ENCODE assay signal across 22 mouse cellular contexts in the genomic region with DNA sequence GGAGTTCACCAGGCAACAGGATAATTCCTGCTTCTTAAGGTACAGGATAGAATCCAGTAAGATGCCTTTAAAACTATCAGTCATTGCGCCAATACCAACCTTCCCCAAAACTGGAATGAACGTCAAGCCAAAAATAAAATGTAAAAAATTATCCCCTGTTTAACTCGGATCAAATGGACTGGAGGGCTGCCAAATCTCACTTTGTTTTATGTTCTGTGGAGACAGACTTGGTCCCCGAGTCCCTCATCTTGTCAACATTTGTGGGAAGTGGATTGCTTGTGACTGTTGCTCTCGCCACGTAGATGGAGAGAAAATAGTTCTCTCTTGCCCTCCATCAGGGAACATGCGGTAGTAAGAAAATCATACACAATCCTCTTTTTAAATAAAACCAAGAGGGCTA.
A peak's percentile ranks its signal among the peaks of the same experiment; 100 is the strongest.
DNase-seq lines count a peak whose midpoint lies in the region; ATAC-seq and TF ChIP-seq lines count a peak whose summit lies in the region.
"Had no signal": no experiment of that assay in that cellular context is flagged by ENCODE, and none has a peak within 500 bp of the region (broad histone marks: within the 10 kb centered on the region; RNA-seq: fewer than 3 reads in every experiment).

No protein-coding gene starts in this region.

- no peaks in the 10 kb centered on the region for H3K9me3 ChIP-seq in embryonic facial prominence, embryonic 14.5 days (ENCODE audit: control insufficient read depth, low read length)
- no peaks in the 10 kb centered on the region for H3K9me3 ChIP-seq in embryonic facial prominence, embryonic 10.5 days
- no peaks in the 10 kb centered on the region for H3K9me3 ChIP-seq in lung, embryonic 14.5 days (ENCODE audit: low read depth, low read length)
- H3K9me3 ChIP-seq: embryonic facial prominence, embryonic 15.5 days; hindbrain, embryonic 12.5 days; hindbrain, embryonic 15.5 days had no signal

- no peak for ATAC-seq in embryonic facial prominence, embryonic 14.5 days (ENCODE audit: low read depth)
- ATAC-seq in lung, embryonic 14.5 days (ENCODE audit: insufficient read depth), result no peak
- ATAC-seq: activated CD4-positive, CD25-positive, alpha-beta regulatory T cell, adult 4 months; forebrain, embryonic 14.5 days; forebrain, postnatal 0 days had no signal

- 41% methylated on average over 7 of the region's 7 CpGs for WGBS in embryonic facial prominence, embryonic 14.5 days
- WGBS in embryonic facial prominence, embryonic 10.5 days, result 91% methylated on average over 7 of the region's 7 CpGs
- 49% methylated on average over 7 of the region's 7 CpGs for WGBS in lung, embryonic 14.5 days
- 61% methylated on average over 7 of the region's 7 CpGs for WGBS in lung, adult 2 months

- no peaks in the 10 kb centered on the region; the same call in 1 of the 2 replicates for H3K4me1 ChIP-seq in embryonic facial prominence, embryonic 14.5 days (ENCODE audit: control insufficient read depth, insufficient read depth, low read length)
- no peaks in the 10 kb centered on the region for H3K4me1 ChIP-seq in embryonic facial prominence, embryonic 10.5 days
- no peaks in the 10 kb centered on the region for H3K4me1 ChIP-seq in lung, embryonic 14.5 days (ENCODE audit: insufficient read depth)
- H3K4me1 ChIP-seq in lung, adult 2 months (ENCODE audit: control insufficient read depth, insufficient read depth, low read length), result no peaks in the 10 kb centered on the region
- H3K4me1 ChIP-seq: embryonic facial prominence, embryonic 15.5 days; hindbrain, embryonic 12.5 days; hindbrain, embryonic 15.5 days had no signal

- H3K9ac ChIP-seq in embryonic facial prominence, embryonic 14.5 days (ENCODE audit: low read depth, low read length), result no peak overlapping the region
- no peak overlapping the region for H3K9ac ChIP-seq in lung, embryonic 14.5 days
- H3K9ac ChIP-seq: embryonic facial prominence, embryonic 15.5 days; forebrain, postnatal 0 days; hindbrain, embryonic 12.5 days; hindbrain, embryonic 15.5 days had no signal

- no peak for TF ChIP-seq CTCF in lung, embryonic 14.5 days (IDR thresholded peaks at IDR 0.05; ENCODE audit: low read depth)
- TF ChIP-seq CTCF in lung, adult 2 months (IDR thresholded peaks at IDR 0.05; ENCODE audit: insufficient read depth, low read length), result no peak

- no peaks in the 10 kb centered on the region for H3K27me3 ChIP-seq in embryonic facial prominence, embryonic 14.5 days (replicated peaks; ENCODE audit: control insufficient read depth, insufficient read depth, low read length)
- H3K27me3 ChIP-seq in embryonic facial prominence, embryonic 10.5 days (replicated peaks; ENCODE audit: low read depth, poor library complexity, severe bottlenecking), result no peaks in the 10 kb centered on the region
- no peaks in the 10 kb centered on the region for H3K27me3 ChIP-seq in lung, embryonic 14.5 days (ENCODE audit: insufficient read depth, low read length)
- H3K27me3 ChIP-seq: embryonic facial prominence, embryonic 15.5 days; hindbrain, embryonic 12.5 days; hindbrain, embryonic 15.5 days had no signal

- H3K4me3 ChIP-seq in embryonic facial prominence, embryonic 14.5 days (ENCODE audit: low read depth, low read length), result no peak overlapping the region
- no peak overlapping the region for H3K4me3 ChIP-seq in embryonic facial prominence, embryonic 10.5 days
- no peak overlapping the region for H3K4me3 ChIP-seq in lung, embryonic 14.5 days (ENCODE audit: low read depth, low read length)
- H3K4me3 ChIP-seq in lung, adult 2 months (replicated peaks; ENCODE audit: extremely low read depth, low read depth, low read length), result no peak overlapping the region
- H3K4me3 ChIP-seq: embryonic facial prominence, embryonic 15.5 days; gastrocnemius, adult 2 months; hindbrain, embryonic 12.5 days; hindbrain, embryonic 15.5 days had no signal

- TF ChIP-seq POLR2A in lung, adult 2 months (IDR thresholded peaks at IDR 0.05; ENCODE audit: borderline replicate concordance, extremely low read depth, low read depth, low read length), result no peak

- no peaks in the 10 kb centered on the region for H3K36me3 ChIP-seq in embryonic facial prominence, embryonic 14.5 days (ENCODE audit: control insufficient read depth, insufficient read depth, low read length)
- H3K36me3 ChIP-seq in embryonic facial prominence, embryonic 10.5 days (replicated peaks), result no peaks in the 10 kb centered on the region
- no peaks in the 10 kb centered on the region for H3K36me3 ChIP-seq in lung, embryonic 14.5 days (ENCODE audit: insufficient read depth)
- H3K36me3 ChIP-seq: embryonic facial prominence, embryonic 15.5 days; hindbrain, embryonic 12.5 days; hindbrain, embryonic 15.5 days had no signal

- no peak overlapping the region for H3K27ac ChIP-seq in embryonic facial prominence, embryonic 14.5 days (replicated peaks; ENCODE audit: low read depth, low read length)
- no peak overlapping the region for H3K27ac ChIP-seq in embryonic facial prominence, embryonic 10.5 days (replicated peaks)
- H3K27ac ChIP-seq in lung, embryonic 14.5 days (ENCODE audit: low read depth), result no peak overlapping the region
- H3K27ac ChIP-seq: embryonic facial prominence, embryonic 15.5 days; gastrocnemius, adult 2 months; hindbrain, embryonic 12.5 days; hindbrain, embryonic 15.5 days had no signal

- DNase-seq in embryonic facial prominence, embryonic 14.5 days (ENCODE audit: low spot score), result peak; percentile 80
- DNase-seq in embryonic facial prominence, embryonic 10.5 days (ENCODE audit: low spot score), result no peak
- peak; percentile 27 to 32 for DNase-seq in kidney, postnatal 4 days
- no peak for DNase-seq in kidney, adult 8-10 months
- DNase-seq in lung, embryonic 14.5 days, result peak; percentile 63
- DNase-seq in lung, adult 2 months, result no peak
- DNase-seq: adrenal gland, adult 8-10 months; adrenal gland, postnatal 25 days; cerebellum, adult 11-12 months; cerebellum, adult 8-10 months; cerebellum, postnatal 10 days; cerebellum, postnatal 36 days; embryo, embryonic 11 days; forebrain, postnatal 0 days; gastrocnemius, adult 2 months; gastrocnemius, postnatal 14 days had no signal

- H3K4me2 ChIP-seq in embryonic facial prominence, embryonic 14.5 days (ENCODE audit: low read depth, low read length), result no peak overlapping the region
- no peak overlapping the region for H3K4me2 ChIP-seq in lung, embryonic 14.5 days
- H3K4me2 ChIP-seq: embryonic facial prominence, embryonic 15.5 days; heart, embryonic 11.5 days; hindbrain, embryonic 12.5 days; hindbrain, embryonic 15.5 days had no signal

Comparison
In these comparisons a context has a peak if more than half of its experiments do, and no peak if none do; other contexts are left out.
1. DNase-seq: peak in embryonic facial prominence, embryonic 14.5 days (single experiment), kidney, postnatal 4 days (2 of 2) and lung, embryonic 14.5 days (single experiment); none in embryonic facial prominence, embryonic 10.5 days (single experiment), kidney, adult 8-10 months (0 of 2) and lung, adult 2 months (single experiment).